Mouse (Mus musculus): ENCODE measurements at regions not wholly inside any gene's neighbourhood (a gene's known extent, or its start where the extent isn't known, plus 50 kb on each side); places are given as distances from the start of the nearest gene placed in this dataset.

DNA sequence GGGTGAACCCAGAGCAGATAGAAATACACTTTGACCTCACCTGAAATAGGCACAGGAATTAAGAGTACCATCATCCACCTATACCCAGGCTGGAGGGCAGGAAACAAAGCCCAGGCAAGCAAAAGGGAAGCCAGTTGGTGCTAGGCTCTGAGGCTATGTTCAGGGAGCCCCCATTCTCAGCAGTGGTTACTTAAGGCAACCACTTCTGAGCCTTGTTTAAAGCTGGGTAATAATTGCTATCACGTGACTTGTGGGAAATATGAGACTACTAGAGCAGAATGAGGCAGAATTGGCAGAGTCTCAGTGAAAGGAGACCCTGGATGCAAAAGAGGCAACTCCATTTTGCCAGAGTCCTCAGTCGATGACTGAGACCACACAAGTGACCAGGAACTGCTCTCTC is 401.5 kb downstream of the Insc start:
- no peak for ATAC-seq (ENCODE audit: low FRiP score)
- no peaks in the 10 kb centered on the region for H3K9me3 ChIP-seq
- H3K36me3 ChIP-seq (replicated peaks) = no peaks in the 10 kb centered on the region
- H3K27ac ChIP-seq = no peak overlapping the region
- H3K9ac ChIP-seq = no peak overlapping the region
- H3K4me1 ChIP-seq = peaks cover 2% of the 10 kb centered on the region; the same call in 1 of the 2 replicates
- no peak overlapping the region for H3K4me2 ChIP-seq
- H3K4me3 ChIP-seq (replicated peaks) = no peak overlapping the region
- 76% methylated on average over 2 of the region's 2 CpGs for WGBS
- H3K27me3 ChIP-seq = 0 out of 2 replicates have a peak, but pooled peaks cover 5% of the 10 kb centered on the region

GRCm38 (mm10) chr7:115147352-115147977 is 404.0 kb downstream of the Insc start:
- Histone ChIP-seq H3K4me2 (no peak overlapping the region), H3K4me1 (peaks cover 2% of the 10 kb centered on the region; the same call in 1 of the 2 replicates), H3K27me3 (0 out of 2 replicates have a peak, but pooled peaks cover 5% of the 10 kb centered on the region), H3K9ac (no peak overlapping the region), H3K9me3 (no peaks in the 10 kb centered on the region), H3K4me3 (replicated peaks) (no peak overlapping the region), H3K36me3 (replicated peaks) (no peaks in the 10 kb centered on the region), H3K27ac (no peak overlapping the region)
- WGBS = 65% methylated on average over 5 of the region's 5 CpGs
- ATAC-seq (ENCODE audit: low FRiP score) = no peak

DNA sequence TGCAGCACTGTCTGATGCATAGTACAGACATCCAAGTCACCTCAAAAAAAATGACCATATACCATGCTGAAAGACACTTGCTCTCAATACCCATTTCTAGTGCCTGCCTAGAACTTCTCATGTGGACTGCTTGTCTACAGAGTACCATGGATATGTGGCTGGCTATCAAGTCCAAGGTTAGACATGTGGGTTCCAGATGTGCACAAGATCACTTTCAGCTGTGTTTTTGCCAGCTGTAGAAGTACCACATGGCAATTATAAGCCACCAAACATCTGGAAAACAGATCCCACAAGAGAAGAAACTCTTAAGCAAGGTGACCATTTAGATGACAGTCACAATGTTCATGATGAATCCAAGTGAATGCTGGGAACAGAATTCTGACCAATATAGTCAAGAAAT is 409.8 kb downstream of the Insc start:
- Histone ChIP-seq H3K4me3 (replicated peaks) (no peak overlapping the region), H3K9ac (no peak overlapping the region), H3K36me3 (replicated peaks) (no peaks in the 10 kb centered on the region), H3K9me3 (no peaks in the 10 kb centered on the region), H3K4me1 (peaks cover 7% of the 10 kb centered on the region), H3K4me2 (no peak overlapping the region), H3K27ac (no peak overlapping the region), H3K27me3 (no peaks in the 10 kb centered on the region)
- no peak for ATAC-seq (ENCODE audit: low FRiP score)

DNA sequence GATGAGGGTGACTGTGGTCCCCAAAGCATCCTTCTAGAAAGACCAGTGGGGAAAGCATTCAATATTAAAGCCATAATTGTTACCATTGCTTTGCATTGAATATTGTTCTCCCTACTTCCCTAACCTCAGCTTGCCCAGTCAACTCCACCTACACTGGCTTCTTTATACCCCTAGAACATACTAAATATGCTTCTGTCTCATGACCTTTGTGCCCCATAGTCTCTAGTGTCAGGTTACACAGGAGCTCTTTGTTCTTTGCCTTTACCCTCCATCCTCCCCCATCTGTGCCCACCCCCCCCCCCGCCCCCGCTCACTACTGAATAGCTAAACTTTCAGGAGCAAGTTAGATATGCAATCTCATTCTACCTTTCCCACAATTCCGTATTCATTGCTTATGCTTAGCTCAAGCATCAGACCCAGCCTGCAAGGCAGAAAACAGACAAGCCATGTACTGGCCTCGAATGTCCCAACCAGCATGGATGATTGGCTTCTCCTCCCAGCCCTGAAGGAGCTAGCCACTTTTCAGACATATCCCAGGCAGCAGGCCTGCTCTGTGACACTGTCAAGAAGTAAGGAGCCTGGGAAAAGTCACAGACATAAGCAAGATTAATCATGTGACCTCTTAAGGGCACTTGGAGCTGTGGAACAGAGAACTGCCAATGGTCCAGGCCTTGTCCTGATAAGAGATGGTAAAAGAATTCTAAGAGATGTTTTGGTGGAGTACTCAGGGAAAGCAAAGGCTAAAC is 410.4 kb downstream of the Insc start:
- WGBS = 57% methylated on average over 4 of the region's 4 CpGs
- Histone ChIP-seq H3K27me3 (no peaks in the 10 kb centered on the region), H3K36me3 (replicated peaks) (no peaks in the 10 kb centered on the region), H3K4me2 (no peak overlapping the region), H3K4me1 (peaks cover 7% of the 10 kb centered on the region), H3K27ac (no peak overlapping the region), H3K9me3 (no peaks in the 10 kb centered on the region), H3K4me3 (replicated peaks) (no peak overlapping the region), H3K9ac (no peak overlapping the region)
- ATAC-seq (ENCODE audit: low FRiP score) = no peak

GRCm38 (mm10) chr7:115170023-115170422 is 426.5 kb downstream of the Insc start:
- Histone ChIP-seq H3K4me1 (0 out of 2 replicates have a peak, but pooled peaks cover 3% of the 10 kb centered on the region), H3K36me3 (replicated peaks) (no peaks in the 10 kb centered on the region), H3K4me3 (replicated peaks) (no peak overlapping the region), H3K9me3 (no peaks in the 10 kb centered on the region), H3K4me2 (no peak overlapping the region), H3K27ac (no peak overlapping the region), H3K27me3 (no peaks in the 10 kb centered on the region), H3K9ac (no peak overlapping the region)
- no peak for ATAC-seq (ENCODE audit: low FRiP score)
- WGBS = 65% methylated on average over 6 of the region's 6 CpGs

GRCm38 (mm10) chr7:115170439-115170838 is 426.9 kb downstream of the Insc start:
- no peak overlapping the region for H3K27ac ChIP-seq
- no peak overlapping the region for H3K4me2 ChIP-seq
- H3K4me3 ChIP-seq (replicated peaks) = no peak overlapping the region
- no peaks in the 10 kb centered on the region for H3K36me3 ChIP-seq (replicated peaks)
- 52% methylated on average over 9 of the region's 9 CpGs for WGBS
- 0 out of 2 replicates have a peak, but pooled peaks cover 3% of the 10 kb centered on the region for H3K4me1 ChIP-seq
- no peaks in the 10 kb centered on the region for H3K27me3 ChIP-seq
- no peak overlapping the region for H3K9ac ChIP-seq
- ATAC-seq (ENCODE audit: low FRiP score) = no peak
- no peaks in the 10 kb centered on the region for H3K9me3 ChIP-seq

DNA sequence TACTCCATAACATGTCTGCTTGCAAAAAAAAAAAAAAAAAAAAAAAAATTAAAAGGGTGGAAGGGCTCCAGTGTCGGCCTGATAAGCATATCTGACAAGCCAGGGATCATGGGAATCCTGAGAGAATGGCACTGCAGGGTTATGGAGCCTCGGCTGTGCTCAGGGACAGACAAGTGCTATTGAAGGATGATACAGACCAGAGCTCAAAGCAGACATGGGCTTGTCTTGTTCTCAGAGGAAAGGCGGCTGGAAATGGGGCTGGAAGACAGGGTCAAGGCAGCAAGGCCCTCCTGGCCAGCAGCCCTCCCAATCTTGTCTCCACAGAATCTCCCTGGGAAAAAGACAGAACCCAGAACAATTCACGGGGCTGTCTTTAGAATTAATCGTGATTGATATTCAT is 449.0 kb downstream of the Insc start:
- H3K9me3 ChIP-seq = no peaks in the 10 kb centered on the region
- 51% methylated on average over 5 of the region's 5 CpGs for WGBS
- H3K4me2 ChIP-seq = no peak overlapping the region
- H3K4me1 ChIP-seq = peaks cover 16% of the 10 kb centered on the region
- H3K27me3 ChIP-seq = peaks cover 77% of the 10 kb centered on the region
- no peak overlapping the region for H3K27ac ChIP-seq
- ATAC-seq (ENCODE audit: low FRiP score) = no peak
- no peak overlapping the region for H3K4me3 ChIP-seq (replicated peaks)
- H3K36me3 ChIP-seq (replicated peaks) = no peaks in the 10 kb centered on the region
- H3K9ac ChIP-seq = no peak overlapping the region

DNA sequence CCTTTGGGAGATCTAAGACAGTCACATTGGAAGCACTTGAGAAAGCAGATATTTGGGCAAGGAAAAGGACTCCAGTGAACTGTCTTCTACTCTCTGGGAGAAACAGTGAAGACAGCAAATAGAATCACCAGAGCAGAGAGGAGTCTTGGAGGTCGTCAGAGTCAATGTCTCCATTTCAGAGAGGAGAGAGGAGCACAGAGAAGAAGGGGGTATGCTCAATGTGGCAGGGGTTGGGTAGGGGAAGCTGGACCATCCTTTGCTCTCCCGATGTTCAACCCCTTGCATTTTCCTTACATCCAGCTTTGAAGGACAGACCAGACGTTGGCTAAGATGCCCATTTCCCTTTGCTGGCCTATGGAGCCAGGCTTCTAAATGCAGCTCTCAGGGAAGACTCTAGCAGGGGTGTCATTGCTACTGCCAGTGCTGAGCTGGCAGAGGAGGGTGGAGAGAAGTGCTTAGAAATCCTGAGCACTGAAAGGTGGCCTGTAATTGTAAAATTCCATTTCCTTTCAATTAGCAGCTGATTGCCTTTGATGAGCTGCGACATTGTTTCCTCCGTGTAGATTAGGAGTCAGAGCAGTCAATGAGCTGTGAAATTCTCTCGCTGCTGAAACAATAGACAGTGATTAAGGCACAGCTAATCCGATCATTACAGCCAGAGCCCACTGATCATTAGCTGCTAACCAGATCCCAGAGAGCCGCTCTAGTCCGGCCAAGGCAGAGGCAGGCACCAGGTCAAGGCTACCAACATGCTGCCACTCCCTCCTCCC is 449.7 kb downstream of the Insc start:
- Histone ChIP-seq H3K4me3 (replicated peaks) (no peak overlapping the region), H3K9ac (no peak overlapping the region), H3K9me3 (no peaks in the 10 kb centered on the region), H3K4me2 (no peak overlapping the region), H3K27ac (peak overlapping the region; percentile 50; the same call in 1 of the 2 replicates), H3K27me3 (peaks cover 74% of the 10 kb centered on the region), H3K4me1 (peaks cover 16% of the 10 kb centered on the region), H3K36me3 (replicated peaks) (no peaks in the 10 kb centered on the region)
- 3% methylated on average over 9 of the region's 9 CpGs for WGBS
- peak; percentile 89 for ATAC-seq (ENCODE audit: low FRiP score)

GRCm38 (mm10) chr7:115204916-115205315 is 461.4 kb downstream of the Insc start:
- Histone ChIP-seq H3K4me3 (replicated peaks) (no peak overlapping the region), H3K9me3 (no peaks in the 10 kb centered on the region), H3K27me3 (peaks cover 25% of the 10 kb centered on the region), H3K27ac (no peak overlapping the region), H3K9ac (no peak overlapping the region), H3K4me1 (no peaks in the 10 kb centered on the region), H3K4me2 (no peak overlapping the region), H3K36me3 (replicated peaks) (no peaks in the 10 kb centered on the region)
- ATAC-seq (ENCODE audit: low FRiP score) = no peak
- 66% methylated on average over 3 of the region's 3 CpGs for WGBS

GRCm38 (mm10) chr7:115206479-115207134 is 463.1 kb downstream of the Insc start:
- ATAC-seq (ENCODE audit: low FRiP score) = no peak
- no peak overlapping the region for H3K27ac ChIP-seq
- no peaks in the 10 kb centered on the region for H3K4me1 ChIP-seq
- H3K27me3 ChIP-seq = peaks cover 22% of the 10 kb centered on the region; the same call in 1 of the 2 replicates
- H3K4me3 ChIP-seq (replicated peaks) = no peak overlapping the region
- H3K4me2 ChIP-seq = no peak overlapping the region
- 77% methylated on average over 9 of the region's 9 CpGs for WGBS
- H3K36me3 ChIP-seq (replicated peaks) = no peaks in the 10 kb centered on the region
- H3K9me3 ChIP-seq = no peaks in the 10 kb centered on the region
- no peak overlapping the region for H3K9ac ChIP-seq

- WGBS = 73% methylated on average over 7 of the region's 7 CpGs
- no peaks in the 10 kb centered on the region for H3K36me3 ChIP-seq (replicated peaks)
- H3K9ac ChIP-seq = no peak overlapping the region
- H3K4me2 ChIP-seq = no peak overlapping the region
- H3K27ac ChIP-seq = no peak overlapping the region
- no peaks in the 10 kb centered on the region for H3K4me1 ChIP-seq
- peaks cover 16% of the 10 kb centered on the region; the same call in 1 of the 2 replicates for H3K27me3 ChIP-seq
- no peaks in the 10 kb centered on the region for H3K9me3 ChIP-seq
- no peak for ATAC-seq (ENCODE audit: low FRiP score)
- H3K4me3 ChIP-seq (replicated peaks) = no peak overlapping the region
Measured at GRCm38 (mm10) chr7:115208781-115209180, 465.3 kb downstream of the Insc start.

DNA sequence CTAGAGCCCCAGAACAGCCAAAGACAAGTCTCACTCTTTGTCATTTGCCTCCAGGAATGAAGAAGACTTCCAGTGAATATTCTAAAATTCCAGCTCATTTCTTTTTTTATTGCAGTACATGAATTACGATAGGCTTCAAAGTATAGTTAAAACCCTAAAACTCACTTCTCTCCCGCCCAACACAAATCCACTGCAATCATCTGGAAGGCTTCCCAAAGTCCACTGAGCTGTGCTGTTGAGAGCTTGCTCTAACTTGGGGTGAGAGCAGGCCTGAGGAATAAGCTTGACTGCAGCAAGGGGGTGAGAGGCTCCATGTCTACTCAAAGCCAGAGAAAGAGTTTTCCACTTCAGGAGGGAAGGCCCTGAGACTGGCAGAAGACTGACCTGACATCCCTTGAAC is 466.5 kb downstream of the Insc start:
- no peak overlapping the region for H3K4me3 ChIP-seq (replicated peaks)
- ATAC-seq (ENCODE audit: low FRiP score) = no peak
- WGBS = 94% methylated on average over 2 of the region's 2 CpGs
- H3K36me3 ChIP-seq (replicated peaks) = no peaks in the 10 kb centered on the region
- peaks cover 16% of the 10 kb centered on the region; the same call in 1 of the 2 replicates for H3K27me3 ChIP-seq
- H3K9ac ChIP-seq = no peak overlapping the region
- no peak overlapping the region for H3K4me2 ChIP-seq
- no peaks in the 10 kb centered on the region for H3K4me1 ChIP-seq
- H3K27ac ChIP-seq = no peak overlapping the region
- H3K9me3 ChIP-seq = no peaks in the 10 kb centered on the region
